Mouse (Mus musculus) limb, embryonic 12.5 days (tissue): ENCODE results near the gene Sall2. TPM values are rescaled to one million over a fixed set of nuclear protein-coding genes. Genes with fewer than 3 reads are reported as not detected.
"Not testable (repeated sequence)": the region's sequence is repeated elsewhere in the genome, so short reads cannot be mapped to it uniquely, and the experiment has no call there.

Experiments used
- ATAC-seq: fragments of 200-750 bp; cut with Nextera tagmentation; 2 replicates; pipeline ENCODE4 v1.8.0; 2017; ENCODE audit warnings: low read depth, moderate TSS enrichment; ENCODE audit not compliant: insufficient number of reproducible peaks, insufficient read depth, low FRiP score, low TSS enrichment
- H3K27ac ChIP-seq: fragments of 300-500 bp; sonication (generic); 2 replicates; pipeline ENCODE4 v1.5.1; 2016; ENCODE audit warnings: mild to moderate bottlenecking, moderate library complexity
- H3K27me3 ChIP-seq: fragments of 300-500 bp; sonication (generic); 2 replicates; pipeline ENCODE4 v1.6.1; 2016; ENCODE audit warnings: mild to moderate bottlenecking, moderate library complexity
- H3K36me3 ChIP-seq: fragments of 300-500 bp; sonication (generic); 2 replicates; pipeline ENCODE4 v1.6.1; 2016; ENCODE audit warnings: mild to moderate bottlenecking, moderate library complexity
- H3K4me1 ChIP-seq: fragments of 300-500 bp; sonication (generic); replicated peaks from 2 replicates; pipeline ENCODE4 v1.6.1; 2016
- H3K4me2 ChIP-seq: fragments of 300-500 bp; sonication (generic); 2 replicates; pipeline ENCODE4 v1.6.1; 2016; ENCODE audit warnings: mild to moderate bottlenecking, moderate library complexity
- H3K4me3 ChIP-seq: fragments of 300-500 bp; sonication (generic); replicated peaks from 2 replicates; pipeline ENCODE4 v1.5.1; 2016; ENCODE audit warnings: mild to moderate bottlenecking
- H3K9ac ChIP-seq: fragments of 300-500 bp; sonication (generic); replicated peaks from 2 replicates; pipeline ENCODE4 v1.6.1; 2016; ENCODE audit warnings: mild to moderate bottlenecking, moderate library complexity
- H3K9me3 ChIP-seq: fragments of 300-500 bp; sonication (generic); 2 replicates; pipeline ENCODE4 v1.6.1; 2016; ENCODE audit warnings: mild to moderate bottlenecking, moderate library complexity
- WGBS: fragments of 180-500 bp; shearing (Covaris S2); methylation state at CpG from one replicate; pipeline ENCODE4 v1.1.7; 2016; 5-methylcytosine and 5-hydroxymethylcytosine counted together
- polyA plus RNA-seq: library from polyadenylated mRNA; unstranded; fragments of >200 nt; fragmentation: Nextera tagmentation; extraction: Ambion mirVana; gene quantifications from 2 replicates; pipeline ENCODE4 v1.2.1, GENCODE M21; 2016

Sall2 gene
- polyA plus RNA-seq, 1 experiment from 2014 or later, result 30.9 TPM

DNA sequence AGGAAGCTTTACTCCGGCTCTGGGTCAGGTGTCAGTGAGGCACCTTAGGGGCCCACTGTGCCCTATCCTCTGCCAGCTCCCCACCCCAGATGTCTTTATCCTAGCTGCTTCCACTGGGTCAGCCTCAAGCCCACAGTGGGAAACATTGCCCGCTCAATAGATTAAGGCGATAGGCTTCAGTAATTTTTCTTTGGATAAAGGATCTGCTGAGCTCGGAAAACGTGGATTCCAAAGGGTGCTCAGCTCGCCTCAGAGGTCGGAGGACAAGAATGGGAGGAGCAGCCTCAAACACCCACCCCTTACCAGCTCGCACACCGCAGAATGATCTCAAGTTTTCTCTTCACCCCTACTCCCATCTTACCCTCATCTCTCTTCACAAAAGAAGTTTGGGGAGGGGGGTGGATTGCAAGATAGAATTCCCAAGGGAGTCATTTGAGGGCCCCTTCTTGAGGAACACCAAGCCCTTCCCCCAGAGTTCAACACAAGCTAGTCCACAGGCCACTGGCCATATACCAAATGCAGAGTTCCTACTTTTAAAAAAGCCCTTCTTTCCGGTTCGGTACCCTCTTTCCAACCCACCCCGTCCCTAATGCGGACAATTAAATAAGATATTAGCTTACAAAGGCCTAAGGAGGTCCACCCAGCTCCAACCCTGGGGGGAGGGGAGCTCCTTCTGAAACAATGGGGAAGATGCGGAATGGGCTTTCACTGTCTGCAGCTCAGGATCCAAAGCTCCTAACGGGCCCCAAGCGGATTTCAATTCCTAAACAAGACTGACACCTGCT, 11.9 kb downstream of the Sall2 start:
- H3K4me2 ChIP-seq, result peak overlapping the region; percentile 88
- no peaks in the 10 kb centered on the region for H3K27me3 ChIP-seq
- peak; percentile 71 for ATAC-seq
- H3K27ac ChIP-seq, result peak overlapping the region; percentile 92
- peak overlapping the region; percentile 90 for H3K9ac ChIP-seq
- H3K36me3 ChIP-seq, result peaks cover 33% of the 10 kb centered on the region
- H3K4me3 ChIP-seq, result peak overlapping the region; percentile 83
- peaks cover 20% of the 10 kb centered on the region for H3K4me1 ChIP-seq
- WGBS, result 10% methylated on average over 16 of the region's 16 CpGs
- peaks cover 21% of the 10 kb centered on the region for H3K9me3 ChIP-seq

GRCm38 (mm10) chr14:52315792-52316440, 12.6 kb downstream of the Sall2 start:
- ATAC-seq, result peak; percentile 85
- Histone ChIP-seq H3K9ac (peak overlapping the region; percentile 90), H3K4me3 (peak overlapping the region; percentile 83), H3K27me3 (no peaks in the 10 kb centered on the region), H3K4me2 (peak overlapping the region; percentile 88), H3K36me3 (peaks cover 41% of the 10 kb centered on the region), H3K27ac (peak overlapping the region; percentile 92), H3K4me1 (peaks cover 21% of the 10 kb centered on the region), H3K9me3 (peaks cover 21% of the 10 kb centered on the region)
- WGBS, result 1% methylated on average over 33 of the region's 41 CpGs

- Histone ChIP-seq H3K4me1 (peaks cover 21% of the 10 kb centered on the region), H3K9ac (peak overlapping the region; percentile 90), H3K27ac (peak overlapping the region; percentile 92), H3K27me3 (no peaks in the 10 kb centered on the region), H3K9me3 (peaks cover 21% of the 10 kb centered on the region), H3K4me2 (peak overlapping the region; percentile 88), H3K4me3 (peak overlapping the region; percentile 83), H3K36me3 (peaks cover 46% of the 10 kb centered on the region)
- WGBS, result 4% methylated on average over 17 of the region's 17 CpGs
- ATAC-seq, result peak; percentile 9; the same call in 1 of the 2 replicates
These were observed 13.2 kb downstream of the Sall2 start for GRCm38 (mm10) chr14:52315283-52315780.

DNA sequence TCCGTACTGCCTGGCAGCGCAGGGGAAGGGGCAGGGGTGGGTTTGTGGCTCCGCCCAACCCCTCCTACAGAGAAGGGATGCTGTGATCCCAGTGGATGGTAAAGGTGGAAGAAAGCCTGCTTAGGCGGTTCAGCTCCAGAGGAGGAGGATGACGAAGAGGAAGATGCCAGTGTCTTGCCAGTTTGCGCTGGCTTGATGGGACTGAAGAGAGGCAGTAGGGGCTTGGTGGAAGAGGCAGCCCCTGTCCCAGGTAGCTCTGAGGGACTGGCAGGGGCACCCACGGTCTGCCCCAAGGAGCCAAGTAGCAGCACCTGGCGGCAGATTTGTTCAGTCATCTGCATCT, 13.8 kb downstream of the Sall2 start:
- no peak for ATAC-seq
- H3K27me3 ChIP-seq, result no peaks in the 10 kb centered on the region
- H3K36me3 ChIP-seq, result peaks cover 51% of the 10 kb centered on the region
- H3K9me3 ChIP-seq, result peaks cover 21% of the 10 kb centered on the region
- H3K27ac ChIP-seq, result peak overlapping the region; percentile 92; the same call in 1 of the 2 replicates
- peak overlapping the region; percentile 90 for H3K9ac ChIP-seq
- peak overlapping the region; percentile 83 for H3K4me3 ChIP-seq
- WGBS, result 49% methylated on average over 8 of the region's 8 CpGs
- H3K4me2 ChIP-seq, result peak overlapping the region; percentile 88
- H3K4me1 ChIP-seq, result peaks cover 21% of the 10 kb centered on the region

DNA sequence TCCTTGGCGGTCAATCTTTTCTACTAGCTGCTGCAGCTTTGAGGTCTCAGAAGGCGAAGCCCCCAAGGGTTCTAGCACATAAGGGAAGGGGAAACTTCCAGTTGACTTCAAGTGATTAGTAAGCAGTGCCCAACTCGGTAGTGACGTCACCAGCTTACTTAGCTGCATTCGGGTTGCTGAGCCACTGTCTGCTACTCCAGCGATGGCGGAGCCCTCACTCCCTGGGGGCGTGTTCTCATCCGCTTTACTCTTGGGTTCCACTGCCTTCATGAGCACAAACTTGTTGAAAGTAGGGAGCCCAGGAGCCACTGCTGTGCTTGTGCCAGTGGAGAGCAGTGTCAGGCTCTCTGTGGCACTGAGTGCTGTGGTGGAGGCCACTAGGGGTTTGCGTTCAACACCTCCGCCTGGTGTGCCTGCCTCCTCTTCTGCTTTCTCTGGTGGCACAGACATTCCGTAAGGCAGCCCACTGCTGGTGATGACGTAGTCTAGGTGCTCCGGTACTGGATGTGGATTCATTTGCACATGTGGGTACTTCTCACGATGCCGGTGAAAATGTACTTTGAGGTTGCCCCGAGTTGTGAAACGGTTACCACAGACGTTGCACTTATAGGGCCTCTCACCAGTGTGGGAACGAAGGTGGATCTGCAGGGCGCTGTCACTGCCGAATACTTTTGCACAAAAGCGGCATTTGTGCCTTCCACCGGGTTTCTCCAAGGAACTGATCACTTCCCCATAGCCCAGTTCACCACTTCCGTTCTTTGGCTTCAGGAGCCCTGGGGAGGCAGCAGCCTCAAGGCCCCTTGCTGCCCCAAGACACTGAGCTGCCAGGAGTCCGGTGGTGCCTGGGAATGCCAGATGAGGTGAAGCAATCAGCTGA, 14.4 kb downstream of the Sall2 start:
- Histone ChIP-seq H3K4me3 (peak overlapping the region; percentile 83), H3K9me3 (peaks cover 21% of the 10 kb centered on the region), H3K4me1 (peaks cover 21% of the 10 kb centered on the region), H3K27me3 (no peaks in the 10 kb centered on the region), H3K36me3 (peaks cover 56% of the 10 kb centered on the region), H3K9ac (no peak overlapping the region; the same call in 1 of the 2 replicates), H3K4me2 (peak overlapping the region; percentile 88), H3K27ac (no peak overlapping the region)
- no peak for ATAC-seq
- 87% methylated on average over 26 of the region's 26 CpGs for WGBS

- Histone ChIP-seq H3K4me2 (no peak overlapping the region), H3K36me3 (peaks cover 67% of the 10 kb centered on the region), H3K9ac (no peak overlapping the region), H3K4me1 (peaks cover 14% of the 10 kb centered on the region), H3K4me3 (no peak overlapping the region), H3K27me3 (no peaks in the 10 kb centered on the region), H3K27ac (no peak overlapping the region), H3K9me3 (peaks cover 21% of the 10 kb centered on the region)
- 87% methylated on average over 2 of the region's 2 CpGs for WGBS
- no peak for ATAC-seq
These were observed 17.7 kb downstream of the Sall2 start for GRCm38 (mm10) chr14:52310906-52311305.

DNA sequence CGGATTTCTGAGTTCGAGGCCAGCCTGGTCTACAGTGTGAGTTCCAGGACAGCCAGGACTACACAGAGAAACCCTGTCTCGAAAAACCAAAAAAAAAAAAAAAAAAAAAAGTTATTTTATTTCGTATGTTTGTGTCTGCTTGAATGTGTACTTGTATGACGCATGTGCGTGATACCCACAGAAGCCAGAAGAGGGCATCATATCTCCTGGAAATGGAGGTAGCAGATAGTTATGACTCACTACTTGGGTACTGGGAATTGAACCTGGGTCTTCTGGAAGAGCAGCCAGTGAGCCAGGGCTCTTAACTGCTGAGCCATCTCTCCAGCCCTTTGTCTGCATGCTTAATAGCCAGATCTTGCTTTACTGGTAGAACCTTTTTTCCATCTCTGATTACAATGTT, 18.2 kb downstream of the Sall2 start:
- not testable (repeated sequence) for H3K27me3 ChIP-seq, ATAC-seq, H3K27ac ChIP-seq, H3K4me3 ChIP-seq, H3K4me2 ChIP-seq, H3K9ac ChIP-seq
- 97% methylated on average over 5 of the region's 6 CpGs for WGBS
- H3K9me3 ChIP-seq, result peaks cover 21% of the 10 kb centered on the region
- peaks cover 14% of the 10 kb centered on the region for H3K4me1 ChIP-seq
- H3K36me3 ChIP-seq, result peaks cover 67% of the 10 kb centered on the region

GRCm38 (mm10) chr14:52306100-52306499, 22.5 kb downstream of the Sall2 start:
- peaks cover 6% of the 10 kb centered on the region for H3K4me1 ChIP-seq
- ATAC-seq, result no peak
- H3K27me3 ChIP-seq, result no peaks in the 10 kb centered on the region
- H3K4me3 ChIP-seq, result no peak overlapping the region
- H3K27ac ChIP-seq, result no peak overlapping the region
- no peak overlapping the region for H3K9ac ChIP-seq
- peaks cover 28% of the 10 kb centered on the region for H3K36me3 ChIP-seq
- H3K9me3 ChIP-seq, result no peaks in the 10 kb centered on the region
- 96% methylated on average over 2 of the region's 2 CpGs for WGBS
- H3K4me2 ChIP-seq, result no peak overlapping the region

- WGBS, result under 1% methylated on average over 46 of the region's 46 CpGs
- Histone ChIP-seq H3K4me3 (peak within 1 kb of the TSS; percentile 73), H3K4me1 (peaks cover 6% of the 10 kb centered on the region), H3K9me3 (no peaks in the 10 kb centered on the region), H3K4me2 (peak within 1 kb of the TSS; percentile 71), H3K27ac (peak within 1 kb of the TSS; percentile 95), H3K27me3 (no peaks in the 10 kb centered on the region), H3K9ac (peak within 1 kb of the TSS; percentile 74), H3K36me3 (peaks cover 23% of the 10 kb centered on the region)
- peak; percentile 93 for ATAC-seq
These were observed 23.8 kb downstream of the Sall2 start, which contains the start of gene Mettl3 for GRCm38 (mm10) chr14:52304644-52305271. TSS of gene Mettl3 (minus strand) at chr14:52305128.

DNA sequence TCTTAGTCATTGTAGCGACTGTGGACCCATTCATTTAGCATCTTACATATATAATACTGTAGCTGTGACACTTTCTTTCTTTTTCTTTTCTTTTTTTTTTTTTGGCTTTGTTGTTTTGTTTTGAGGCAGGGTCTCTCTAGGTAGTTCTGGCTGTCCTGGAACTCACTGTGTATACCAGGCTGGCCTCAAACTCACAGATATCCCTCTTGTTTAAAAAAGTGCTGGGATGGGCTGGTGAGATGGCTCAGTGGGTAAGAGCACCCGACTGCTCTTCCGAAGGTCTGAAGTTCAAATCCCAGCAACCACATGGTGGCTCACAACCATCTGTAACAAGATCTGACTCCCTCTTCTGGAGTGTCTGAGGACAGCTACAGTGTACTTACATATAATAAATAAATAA, 25.0 kb downstream of the Sall2 start:
- 91% methylated on average over 3 of the region's 3 CpGs for WGBS
- ATAC-seq, H3K4me1 ChIP-seq, H3K9me3 ChIP-seq, H3K9ac ChIP-seq, H3K27me3 ChIP-seq, H3K27ac ChIP-seq, H3K4me2 ChIP-seq: not testable (repeated sequence)
- Histone ChIP-seq H3K4me3 (peak overlapping the region; percentile 73; the same call in 1 of the 2 replicates), H3K36me3 (peaks cover 22% of the 10 kb centered on the region)
